Mouse (Mus musculus) embryonic facial prominence, embryonic 11.5 days (tissue): ENCODE measurements around the gene Zdhhc14. TPM values are rescaled to one million over a fixed set of nuclear protein-coding genes. Genes with fewer than 3 reads are reported as not detected.

ENCODE experiments used
- ATAC-seq: fragments of 200-750 bp; cut with Nextera tagmentation; replicated peaks from 2 replicates; pipeline ENCODE4 v1.8.0; 2017; ENCODE audit warnings: low read depth; ENCODE audit not compliant: insufficient number of reproducible peaks, low FRiP score, low TSS enrichment
- DNase-seq: peaks from one replicate; pipeline ENCODE4 v3.0.0-alpha.2; 2015; ENCODE audit warnings: low spot score
- H3K27ac ChIP-seq: fragments of 300-500 bp; sonication (generic); replicated peaks from 2 replicates; pipeline ENCODE4 v1.5.1; 2014; ENCODE audit warnings: mild to moderate bottlenecking, low read depth, low read length, control low read depth
- H3K27me3 ChIP-seq: fragments of 300-500 bp; sonication (generic); 2 replicates; pipeline ENCODE4 v1.6.1; 2014; ENCODE audit warnings: mild to moderate bottlenecking, low read length, moderate library complexity, mixed read lengths; ENCODE audit not compliant: control insufficient read depth, insufficient read depth
- H3K36me3 ChIP-seq: fragments of 300-500 bp; sonication (generic); replicated peaks from 2 replicates; pipeline ENCODE4 v1.6.1; 2014; ENCODE audit warnings: low read depth, mild to moderate bottlenecking, low read length, moderate library complexity, mixed read lengths; ENCODE audit not compliant: control insufficient read depth, insufficient read depth
- H3K4me1 ChIP-seq: fragments of 300-500 bp; sonication (generic); 2 replicates; pipeline ENCODE4 v1.6.1; 2014; ENCODE audit warnings: low read length, mixed read lengths; ENCODE audit not compliant: control insufficient read depth, insufficient read depth
- H3K4me2 ChIP-seq: fragments of 300-500 bp; sonication (generic); 2 replicates; pipeline ENCODE4 v1.6.1; 2014; ENCODE audit warnings: low read depth, mild to moderate bottlenecking, control low read depth, low read length, moderate library complexity
- H3K4me3 ChIP-seq: fragments of 300-500 bp; sonication (generic); 2 replicates; pipeline ENCODE4 v1.5.1; 2014; ENCODE audit warnings: low read depth, low read length, control low read depth
- H3K9ac ChIP-seq: fragments of 300-500 bp; sonication (generic); replicated peaks from 2 replicates; pipeline ENCODE4 v1.6.1; 2014; ENCODE audit warnings: mild to moderate bottlenecking, control low read depth, low read length
- H3K9me3 ChIP-seq: fragments of 300-500 bp; sonication (generic); replicated peaks from 2 replicates; pipeline ENCODE4 v1.6.1; 2016; ENCODE audit warnings: mild to moderate bottlenecking, low read length, inconsistent platforms, mixed read lengths; ENCODE audit not compliant: control insufficient read depth
- WGBS: fragments of 180-500 bp; shearing (Covaris S2); extraction: QIAGEN DNeasy Blood & Tissue Kit; methylation state at CpG from one replicate; pipeline ENCODE4 v1.1.7; 2014; 5-methylcytosine and 5-hydroxymethylcytosine counted together
- polyA plus RNA-seq: library from polyadenylated mRNA; unstranded; fragments of >200 nt; fragmentation: Nextera tagmentation; extraction: Ambion mirVana; gene quantifications from 2 replicates; pipeline ENCODE4 v1.2.1, GENCODE M21; 2014

The Zdhhc14 gene
- polyA plus RNA-seq, 1 experiment from 2014 or later = 2.0 TPM

- Histone ChIP-seq H3K9me3 (no peaks in the 10 kb centered on the region), H3K27ac (no peak overlapping the region), H3K9ac (no peak overlapping the region), H3K4me2 (no peak overlapping the region), H3K27me3 (no peaks in the 10 kb centered on the region), H3K4me1 (no peaks in the 10 kb centered on the region), H3K36me3 (no peaks in the 10 kb centered on the region), H3K4me3 (no peak overlapping the region)
- 70% methylated on average over 5 of the region's 5 CpGs for WGBS
- no peak for DNase-seq
- ATAC-seq = no peak
Observed at GRCm38 (mm10) chr17:5506988-5507387, 14.6 kb downstream of the Zdhhc14 start.

GRCm38 (mm10) chr17:5508030-5508429 is 15.7 kb downstream of the Zdhhc14 start:
- no peaks in the 10 kb centered on the region for H3K4me1 ChIP-seq
- H3K36me3 ChIP-seq = no peaks in the 10 kb centered on the region
- no peaks in the 10 kb centered on the region for H3K27me3 ChIP-seq
- no peaks in the 10 kb centered on the region for H3K9me3 ChIP-seq
- WGBS = 84% methylated on average over 4 of the region's 4 CpGs
- ATAC-seq = no peak
- H3K4me2 ChIP-seq = no peak overlapping the region
- H3K4me3 ChIP-seq = no peak overlapping the region
- no peak overlapping the region for H3K9ac ChIP-seq
- H3K27ac ChIP-seq = no peak overlapping the region
- no peak for DNase-seq

GRCm38 (mm10) chr17:5510564-5510963 is 18.2 kb downstream of the Zdhhc14 start:
- H3K4me2 ChIP-seq = no peak overlapping the region
- no peaks in the 10 kb centered on the region for H3K4me1 ChIP-seq
- WGBS = 88% methylated on average over 9 of the region's 9 CpGs
- H3K27me3 ChIP-seq = no peaks in the 10 kb centered on the region
- DNase-seq (no peak), ATAC-seq (no peak)
- H3K36me3 ChIP-seq = no peaks in the 10 kb centered on the region
- no peak overlapping the region for H3K27ac ChIP-seq
- no peaks in the 10 kb centered on the region for H3K9me3 ChIP-seq
- H3K4me3 ChIP-seq = no peak overlapping the region
- H3K9ac ChIP-seq = no peak overlapping the region

GRCm38 (mm10) chr17:5511724-5512123 is 19.4 kb downstream of the Zdhhc14 start:
- WGBS = 85% methylated on average over 6 of the region's 6 CpGs
- ATAC-seq (no peak), DNase-seq (no peak)
- no peaks in the 10 kb centered on the region for H3K27me3 ChIP-seq
- H3K36me3 ChIP-seq = no peaks in the 10 kb centered on the region
- no peak overlapping the region for H3K9ac ChIP-seq
- no peaks in the 10 kb centered on the region for H3K4me1 ChIP-seq
- no peak overlapping the region for H3K4me2 ChIP-seq
- no peaks in the 10 kb centered on the region for H3K9me3 ChIP-seq
- no peak overlapping the region for H3K4me3 ChIP-seq
- H3K27ac ChIP-seq = no peak overlapping the region

GRCm38 (mm10) chr17:5519466-5519865 is 27.1 kb downstream of the Zdhhc14 start:
- 86% methylated on average over 10 of the region's 10 CpGs for WGBS
- no peak for ATAC-seq

GRCm38 (mm10) chr17:5519910-5520592 is 27.7 kb downstream of the Zdhhc14 start:
- H3K4me1 ChIP-seq = no peaks in the 10 kb centered on the region
- no peak overlapping the region for H3K9ac ChIP-seq
- H3K4me2 ChIP-seq = no peak overlapping the region
- H3K9me3 ChIP-seq = no peaks in the 10 kb centered on the region
- no peaks in the 10 kb centered on the region for H3K27me3 ChIP-seq
- no peak overlapping the region for H3K4me3 ChIP-seq
- no peaks in the 10 kb centered on the region for H3K36me3 ChIP-seq
- no peak for ATAC-seq
- H3K27ac ChIP-seq = no peak overlapping the region
- WGBS = 87% methylated on average over 13 of the region's 13 CpGs
- DNase-seq = no peak

More at GRCm38 (mm10) chr17:5519466-5519865, 27.1 kb downstream of the Zdhhc14 start:
- Histone ChIP-seq H3K36me3 (no peaks in the 10 kb centered on the region), H3K27ac (no peak overlapping the region), H3K4me1 (no peaks in the 10 kb centered on the region), H3K4me3 (no peak overlapping the region), H3K4me2 (no peak overlapping the region), H3K9ac (no peak overlapping the region), H3K9me3 (no peaks in the 10 kb centered on the region), H3K27me3 (no peaks in the 10 kb centered on the region)
- no peak for DNase-seq

GRCm38 (mm10) chr17:5521532-5521931 is 29.2 kb downstream of the Zdhhc14 start:
- WGBS = 84% methylated on average over 1 of the region's 1 CpGs
- no peaks in the 10 kb centered on the region for H3K27me3 ChIP-seq
- no peak overlapping the region for H3K9ac ChIP-seq
- H3K4me2 ChIP-seq = no peak overlapping the region
- no peaks in the 10 kb centered on the region for H3K9me3 ChIP-seq
- no peak overlapping the region for H3K27ac ChIP-seq
- no peak overlapping the region for H3K4me3 ChIP-seq
- DNase-seq (no peak), ATAC-seq (no peak)
- H3K36me3 ChIP-seq = no peaks in the 10 kb centered on the region
- H3K4me1 ChIP-seq = no peaks in the 10 kb centered on the region

- ATAC-seq = no peak
- Histone ChIP-seq H3K4me3 (no peak overlapping the region), H3K9me3 (no peaks in the 10 kb centered on the region), H3K27me3 (no peaks in the 10 kb centered on the region), H3K36me3 (no peaks in the 10 kb centered on the region), H3K4me2 (no peak overlapping the region), H3K4me1 (no peaks in the 10 kb centered on the region), H3K9ac (no peak overlapping the region), H3K27ac (no peak overlapping the region)
- DNase-seq = no peak
- WGBS = 88% methylated on average over 6 of the region's 6 CpGs
Observed at GRCm38 (mm10) chr17:5529552-5529951, 37.2 kb downstream of the Zdhhc14 start.
